Mouse (Mus musculus) lung, postnatal 0 days (tissue): ENCODE measurements around the gene Rac2.

Experiments used
- CTCF ChIP-seq: IDR thresholded peaks from 2 replicates; pipeline ENCODE4 v1.5.1; 2016; ENCODE audit warnings: antibody characterized with exemption, mild to moderate bottlenecking
- EP300 ChIP-seq: IDR thresholded peaks from 2 replicates; pipeline ENCODE4 v1.6.1; 2016; ENCODE audit warnings: antibody characterized with exemption, mild to moderate bottlenecking, control low read depth

DNA sequence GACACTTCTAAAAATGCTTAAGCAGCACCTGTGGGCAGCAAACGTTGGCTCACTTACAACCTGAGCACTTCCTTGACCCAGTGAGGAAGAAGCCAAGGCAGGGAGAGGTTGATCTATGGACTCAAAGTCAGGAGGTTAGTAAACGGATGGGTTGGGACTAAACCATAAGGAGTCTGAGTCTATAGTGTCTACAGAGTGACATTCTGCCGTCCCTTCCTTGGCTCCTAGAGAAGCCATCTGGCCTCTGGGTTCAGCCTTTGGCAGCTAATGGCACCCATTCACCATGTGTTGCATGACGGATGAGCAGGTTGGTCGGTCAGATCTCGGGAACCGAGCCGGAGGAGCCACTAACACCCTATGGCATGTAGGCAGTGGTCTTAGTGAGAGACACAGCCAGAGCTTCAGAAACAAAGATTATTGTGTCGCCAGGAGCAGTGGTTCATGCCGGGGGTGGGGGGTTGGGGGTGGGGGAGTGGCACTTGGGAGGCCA is 39.2 kb downstream of the Rac2 start:
- no peak for TF ChIP-seq CTCF
- TF ChIP-seq EP300: no peak
